Mouse (Mus musculus): Measurements from ENCODE around the gene Fastkd5. TPM values are rescaled to one million over a fixed set of nuclear protein-coding genes. Genes with fewer than 3 reads are reported as not detected.

The Fastkd5 gene
- 0.65 and 0.66 TPM in 2 replicates for polyA plus RNA-seq (2012)

GRCm38 (mm10) chr2:130629839-130630203, at the start of gene Fastkd5, which contains the start of gene Ubox5:
TSS of gene Fastkd5 (minus strand) at chr2:130630027.
TSS of gene Ubox5 (minus strand) at chr2:130630038.

DNA sequence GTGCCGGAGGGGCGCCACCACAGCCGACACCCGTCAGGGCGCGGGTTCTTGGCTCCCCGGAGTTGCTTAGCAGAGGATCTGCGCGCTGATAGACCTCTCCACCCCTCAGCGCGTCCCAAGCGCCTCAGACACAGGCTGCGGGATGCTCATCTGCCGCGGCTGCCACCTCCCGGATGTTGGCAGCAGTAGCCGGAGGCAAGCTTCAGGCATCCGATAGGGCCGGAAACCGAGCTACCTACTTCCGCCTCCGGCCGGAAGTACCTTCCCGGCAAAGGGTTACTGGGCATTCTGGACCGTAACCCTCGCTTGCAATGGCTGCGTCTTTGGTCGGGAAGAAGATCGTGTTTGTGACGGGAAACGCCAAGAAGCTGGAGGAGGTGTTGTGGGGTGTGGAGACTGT, 37.7 kb upstream of the Fastkd5 start, which contains the start of gene Itpa:
Itpa (plus strand) TSS at position 52 of the 400 bp plus-strand sequence.

GRCm38 (mm10) chr2:130664102-130664701, 34.4 kb upstream of the Fastkd5 start, which contains the start of gene Ddrgk1:
TSS of gene Ddrgk1 (minus strand) at chr2:130664659.

DNA sequence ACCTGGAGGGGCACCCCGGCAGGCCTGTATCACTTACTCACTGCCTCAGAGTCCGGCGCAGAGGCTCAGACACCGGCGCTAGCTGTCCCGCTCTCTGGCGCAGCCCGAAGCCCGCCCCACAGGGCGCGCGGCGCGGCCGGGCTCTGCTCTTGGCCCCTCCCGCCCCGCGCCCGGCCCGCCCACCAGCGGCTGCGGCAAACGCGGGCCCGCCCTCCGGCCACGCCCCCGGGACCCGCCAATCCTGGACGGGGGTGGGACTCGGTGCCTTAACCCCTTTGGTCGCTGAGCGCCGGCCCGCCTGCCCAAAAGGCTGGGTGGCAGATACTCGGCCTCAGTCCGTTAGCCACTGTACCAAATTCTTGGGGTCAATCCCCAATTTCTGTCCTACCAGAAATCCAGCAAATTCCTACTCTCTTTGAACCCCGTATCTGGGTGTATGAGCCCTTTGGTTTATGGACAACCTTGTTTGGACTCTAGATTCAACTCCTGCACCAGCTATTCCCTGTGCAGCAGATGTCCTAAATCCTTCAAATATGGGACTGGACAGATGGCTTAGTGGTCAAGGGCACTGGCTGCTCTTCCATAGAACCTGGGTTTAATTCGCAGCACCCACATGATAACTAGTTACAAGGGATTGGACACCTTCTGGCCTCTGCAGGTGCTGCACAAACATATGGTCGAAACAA, 13.0 kb upstream of the Fastkd5 start, which contains the start of gene Lzts3:
Lzts3 (minus strand) TSS at position 120 of the 686 bp plus-strand sequence.

DNA sequence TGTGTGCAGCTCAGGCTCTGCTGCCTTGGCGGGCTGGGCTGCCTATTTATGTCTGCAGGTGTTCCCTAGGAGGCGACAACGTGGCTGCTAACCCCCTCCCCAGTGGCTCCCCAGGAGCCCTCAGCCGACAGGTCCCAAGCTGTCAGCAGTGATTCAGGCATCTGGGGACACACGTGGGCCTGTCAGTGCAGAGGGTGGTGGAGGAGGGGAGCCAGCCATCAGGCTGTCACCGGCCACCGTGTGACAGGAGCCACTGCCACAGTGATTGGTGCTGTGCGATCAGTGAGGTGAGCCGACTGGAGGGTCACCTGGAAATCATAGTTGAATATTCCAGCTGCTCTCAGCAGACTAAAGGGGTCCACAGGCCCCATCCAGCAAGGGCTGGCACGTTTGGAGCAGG, 47.3 kb downstream of the Fastkd5 start, which contains the start of gene Avp:
Avp (minus strand) TSS at position 3 of the 400 bp plus-strand sequence.

DNA sequence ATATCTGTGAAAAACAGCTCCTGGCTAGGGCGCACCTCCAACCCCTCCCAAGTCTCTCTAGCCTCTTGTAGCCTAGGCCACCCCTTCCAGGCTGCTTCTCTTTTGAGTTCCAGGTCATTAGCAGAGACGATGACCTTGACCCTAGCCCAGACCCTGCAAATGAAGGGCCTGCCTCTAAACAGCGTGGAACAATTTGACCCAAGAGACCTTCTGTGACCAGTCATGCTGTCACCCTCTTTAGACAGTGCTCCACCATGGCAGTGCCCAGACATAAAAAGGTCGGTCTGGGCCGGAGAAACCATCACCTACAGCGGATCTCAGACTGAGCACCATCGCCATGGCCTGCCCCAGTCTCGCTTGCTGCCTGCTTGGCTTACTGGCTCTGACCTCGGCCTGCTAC, 54.0 kb downstream of the Fastkd5 start, which contains the start of gene Oxt:
Oxt (plus strand) TSS at position 301 of the 400 bp plus-strand sequence.

Other genes with a start within 250 kb of the Fastkd5 start
- 0.91 and 2.6 TPM in 2 replicates for gene Cpxm1, start 232.5 kb downstream of the Fastkd5 start, polyA plus RNA-seq (2012)
- gene Gm28372, start 224.8 kb downstream of the Fastkd5 start, polyA plus RNA-seq (2012): not detected in 2 replicates
- not detected in 2 replicates for gene 1700020A23Rik, start 224.8 kb downstream of the Fastkd5 start, polyA plus RNA-seq (2012)
- gene Tmem239, start 223.5 kb downstream of the Fastkd5 start, polyA plus RNA-seq (2012): not detected in 2 replicates
- gene Vps16, start 205.7 kb downstream of the Fastkd5 start, polyA plus RNA-seq (2012): 16.1 and 20.4 TPM in 2 replicates
- gene Pced1a, start 205.3 kb downstream of the Fastkd5 start, polyA plus RNA-seq (2012): 17.7 and 21.0 TPM in 2 replicates
- 19.4 and 23.3 TPM in 2 replicates for gene Ptpra, start 179.7 kb downstream of the Fastkd5 start, polyA plus RNA-seq (2012)
- gene Mrps26, start 66.3 kb downstream of the Fastkd5 start, polyA plus RNA-seq (2012): 135 and 170 TPM in 2 replicates
- not detected in 2 replicates for gene Oxt, start 53.9 kb downstream of the Fastkd5 start, polyA plus RNA-seq (2012)
- gene Avp, start 47.5 kb downstream of the Fastkd5 start, polyA plus RNA-seq (2012): 0.13 TPM in 1 of 2 replicates, not detected in the other
- gene Ubox5, start within 50 bp of the Fastkd5 start, polyA plus RNA-seq (2012): 0.86 and 1.3 TPM in 2 replicates
- gene Lzts3, start 12.8 kb upstream of the Fastkd5 start, polyA plus RNA-seq (2012): 1.6 and 2.8 TPM in 2 replicates
- gene Ddrgk1, start 34.6 kb upstream of the Fastkd5 start, polyA plus RNA-seq (2012): 102 and 134 TPM in 2 replicates
- 5.6 and 6.6 TPM in 2 replicates for gene Itpa, start 37.6 kb upstream of the Fastkd5 start, polyA plus RNA-seq (2012)
- gene Slc4a11, start 67.5 kb upstream of the Fastkd5 start, polyA plus RNA-seq (2012): 0.20 and 0.22 TPM in 2 replicates